8 mouse cellular contexts compared by ENCODE assay signal in genomic region chrX:136740791-136741650, GRCm38 (mm10). TPM values are rescaled to one million over a fixed set of nuclear protein-coding genes. Genes with fewer than 3 reads are reported as not detected.
DNase-seq lines count a peak whose midpoint lies in the region; ATAC-seq and TF ChIP-seq lines count a peak whose summit lies in the region.

No protein-coding gene starts in this region.

- peak overlapping the region; percentile 52 for H3K4me2 ChIP-seq in forebrain, postnatal 0 days (ENCODE audit: low read depth)
- H3K4me2 ChIP-seq in lung, embryonic 15.5 days = no peak overlapping the region

- peak; percentile 95 for ATAC-seq in forebrain, postnatal 0 days
- ATAC-seq in lung, embryonic 15.5 days (ENCODE audit: borderline replicate concordance, extremely low read depth, low FRiP score, low TSS enrichment) = peak; percentile 98

- peak; percentile 99 for DNase-seq in MEL (ENCODE audit: low read depth, low spot score)
- DNase-seq in cerebellum, adult 11-12 months = peak; percentile 98
- DNase-seq in forebrain, postnatal 0 days = peak; percentile 96
- peak; percentile 91 for DNase-seq in heart, postnatal 4 days
- peak; percentile 95 to 98 for DNase-seq in layer of hippocampus, adult 8-10 months (ENCODE audit: low spot score in 2 of 2)
- peak; percentile 50 for DNase-seq in ovary, postnatal 10 days (ENCODE audit: low spot score)
- peak; percentile 92 for DNase-seq in thymus, postnatal 14 days

- H3K27me3 ChIP-seq in MEL (ENCODE audit: control insufficient read depth in 1 of 2, insufficient read depth in 2 of 2, low read length in 2 of 2) = no peaks in the 10 kb centered on the region
- H3K27me3 ChIP-seq in forebrain, postnatal 0 days (ENCODE audit: insufficient read depth, low read length) = no peaks in the 10 kb centered on the region
- H3K27me3 ChIP-seq in lung, embryonic 15.5 days = no peaks in the 10 kb centered on the region

- H3K27ac ChIP-seq in MEL (ENCODE audit: control insufficient read depth, low read depth, low read length) = peak overlapping the region; percentile 100
- peak overlapping the region; percentile 92 for H3K27ac ChIP-seq in forebrain, postnatal 0 days (ENCODE audit: low read depth, low read length)
- peak overlapping the region; percentile 94 for H3K27ac ChIP-seq in lung, embryonic 15.5 days

- peaks cover 33% of the 10 kb centered on the region for H3K79me2 ChIP-seq in MEL (ENCODE audit: control insufficient read depth, insufficient read depth, low read length, poor library complexity)

- TF ChIP-seq POLR2A in MEL (IDR thresholded peaks at IDR 0.05; ENCODE audit: control insufficient read depth in 1 of 2, insufficient read depth in 1 of 2, low read depth in 1 of 2, low read length in 2 of 2, poor library complexity in 1 of 2) = peak; percentile 95

- peaks cover 3 to 11% of the 10 kb centered on the region in 2 experiments; a peak in 3 of 4 replicates for H3K4me1 ChIP-seq in MEL (ENCODE audit: control insufficient read depth in 1 of 2, insufficient read depth in 2 of 2, low read length in 2 of 2)
- H3K4me1 ChIP-seq in forebrain, postnatal 0 days (ENCODE audit: insufficient read depth) = no peaks in the 10 kb centered on the region
- H3K4me1 ChIP-seq in lung, embryonic 15.5 days = 0 out of 2 replicates have a peak, but pooled peaks cover 8% of the 10 kb centered on the region

- WGBS in forebrain, postnatal 0 days = 29% methylated on average over 39 of the region's 39 CpGs
- 14% methylated on average over 39 of the region's 39 CpGs for WGBS in lung, embryonic 15.5 days

- TF ChIP-seq CTCF in MEL (IDR thresholded peaks at IDR 0.05 in 2 of 3, conservative IDR thresholded peaks at IDR 0.05 in 1 of 3; ENCODE audit: control insufficient read depth in 1 of 3, insufficient read depth in 1 of 3, low read depth in 2 of 3, low read length in 3 of 3, poor library complexity in 1 of 3, severe bottlenecking in 1 of 3) = no peak
- no peak for TF ChIP-seq CTCF in forebrain, postnatal 0 days (IDR thresholded peaks at IDR 0.05; ENCODE audit: low read depth)

- H3K9ac ChIP-seq in MEL (ENCODE audit: control insufficient read depth, low read depth, low read length, poor library complexity, severe bottlenecking) = peak overlapping the region; percentile 88
- peak overlapping the region; percentile 75 for H3K9ac ChIP-seq in forebrain, postnatal 0 days
- peak overlapping the region; percentile 63 for H3K9ac ChIP-seq in lung, embryonic 15.5 days

- TF ChIP-seq EP300 in MEL (IDR thresholded peaks at IDR 0.05; ENCODE audit: low read depth in 1 of 2, low read length in 2 of 2) = peak in 1 of 2 experiments; percentile 43; a peak in 2 of 4 replicates

- no peaks in the 10 kb centered on the region for H3K9me3 ChIP-seq in MEL (replicated peaks; ENCODE audit: insufficient read depth, low read length)
- H3K9me3 ChIP-seq in forebrain, postnatal 0 days (ENCODE audit: low read length) = no peaks in the 10 kb centered on the region
- H3K9me3 ChIP-seq in lung, embryonic 15.5 days = no peaks in the 10 kb centered on the region

- peaks cover 31 to 35% of the 10 kb centered on the region in 2 experiments for H3K36me3 ChIP-seq in MEL (ENCODE audit: control insufficient read depth in 1 of 2, insufficient read depth in 2 of 2, low read length in 2 of 2)
- no peaks in the 10 kb centered on the region for H3K36me3 ChIP-seq in forebrain, postnatal 0 days (ENCODE audit: insufficient read depth)
- peaks cover 8% of the 10 kb centered on the region; the same call in 1 of the 2 replicates for H3K36me3 ChIP-seq in lung, embryonic 15.5 days

- peak overlapping the region; percentile 97 to 98 for H3K4me3 ChIP-seq in MEL (ENCODE audit: control insufficient read depth in 1 of 2, insufficient read depth in 1 of 2, low read depth in 2 of 2, low read length in 2 of 2)
- H3K4me3 ChIP-seq in forebrain, postnatal 0 days (ENCODE audit: low read depth, low read length) = peak overlapping the region; percentile 58
- H3K4me3 ChIP-seq in lung, embryonic 15.5 days = peak overlapping the region; percentile 53

- no peak for TF ChIP-seq RAD21 in MEL (IDR thresholded peaks at IDR 0.05; ENCODE audit: low read depth, low read length)

TF ChIP-seq in MEL, 35 proteins besides CTCF, POLR2A, EP300 and RAD21 (continues in another document):
- TF ChIP-seq TBP (IDR thresholded peaks at IDR 0.05; ENCODE audit: low read depth, low read length) (peak; percentile 98), MYB (IDR thresholded peaks at IDR 0.05; ENCODE audit: low read depth, low read length) (peak; percentile 32; the same call in 1 of the 2 replicates), ELF1 (IDR thresholded peaks at IDR 0.05; ENCODE audit: low read depth, low read length) (no peak), MAFK (IDR thresholded peaks at IDR 0.05; ENCODE audit: borderline replicate concordance, low read depth, low read length) (no peak), POLR2AphosphoS5 (IDR thresholded peaks at IDR 0.05; ENCODE audit: borderline replicate concordance, low read depth, low read length) (peak; percentile 94; the same call in 1 of the 2 replicates), ZNF384 (IDR thresholded peaks at IDR 0.05; ENCODE audit: low read depth, low read length) (no peak), ZC3H11A (IDR thresholded peaks at IDR 0.05; ENCODE audit: low read depth, low read length) (no peak), SIN3A (IDR thresholded peaks at IDR 0.05; ENCODE audit: low read length) (peak; percentile 42), RCOR1 (IDR thresholded peaks at IDR 0.05; ENCODE audit: low read depth, low read length) (no peak), NRF1 (IDR thresholded peaks at IDR 0.05; ENCODE audit: insufficient read depth, low read depth, low read length, poor library complexity, severe bottlenecking) (0 out of 2 replicates have a peak, but pooled peaks have one; percentile 10), JUND (IDR thresholded peaks at IDR 0.05; ENCODE audit: low read depth, low read length) (no peak), KAT2A (conservative IDR thresholded peaks at IDR 0.05; ENCODE audit: low read depth, low read length) (peak; percentile 39), TCF12 (IDR thresholded peaks at IDR 0.05; ENCODE audit: low read depth, low read length) (peak; percentile 68), BHLHE40 (IDR thresholded peaks at IDR 0.05; ENCODE audit: borderline replicate concordance, low read depth, low read length) (no peak), POLR2AphosphoS2 (IDR thresholded peaks at IDR 0.05; ENCODE audit: low read length) (peak; percentile 90), CHD2 (IDR thresholded peaks at IDR 0.05; ENCODE audit: low read length) (peak; percentile 52), ETS1 (IDR thresholded peaks at IDR 0.05; ENCODE audit: low read depth, low read length) (0 out of 2 replicates have a peak, but pooled peaks have one; percentile 57), MEF2A (IDR thresholded peaks at IDR 0.05; ENCODE audit: extremely low read depth, insufficient replicate concordance, low read depth, low read length, poor library complexity, severe bottlenecking) (no peak), USF1 (IDR thresholded peaks at IDR 0.05; ENCODE audit: low read depth, low read length) (peak; percentile 94), MAZ (IDR thresholded peaks at IDR 0.05; ENCODE audit: low read depth, low read length) (0 out of 2 replicates have a peak, but pooled peaks have one; percentile 18), CHD1 (IDR thresholded peaks at IDR 0.05; ENCODE audit: low read depth, low read length) (peak; percentile 97; the same call in 1 of the 2 replicates), SMC3 (IDR thresholded peaks at IDR 0.05; ENCODE audit: low read depth, low read length) (no peak), NELFE (IDR thresholded peaks at IDR 0.05; ENCODE audit: low read depth, low read length) (peak; percentile 96), MAX (IDR thresholded peaks at IDR 0.05; ENCODE audit: low read length) (0 out of 2 replicates have a peak, but pooled peaks have one; percentile 0), USF2 (IDR thresholded peaks at IDR 0.05; ENCODE audit: borderline replicate concordance in 1 of 2, insufficient read depth in 1 of 2, low read depth in 1 of 2, low read length in 2 of 2) (peak in 1 of 2 experiments; percentile 69; a peak in 2 of 4 replicates), GATA1 (IDR thresholded peaks at IDR 0.05; ENCODE audit: low read depth, low read length) (no peak; the same call in 1 of the 2 replicates), E2F4 (IDR thresholded peaks at IDR 0.05; ENCODE audit: borderline replicate concordance, low read depth, low read length) (no peak)

RNA-seq across cellular contexts. Expression of gene Morf4l2, which starts 2.5 kb away (rescaled TPM):
- 617 and 648 TPM in 2 replicates for total RNA-seq in MEL (2012; rRNA removed)
- polyA plus RNA-seq in MEL (2012; ENCODE audit: insufficient read depth in 1 of 2, insufficient read length in 2 of 2, low read depth in 1 of 2, low replicate concordance in 2 of 2, missing spikeins in 1 of 2) = 100 to 1,000 TPM in 1 of 2 experiments, not detected in 1; 921 TPM
- total RNA-seq in forebrain, postnatal 0 days (2014; rRNA removed) = 542 and 544 TPM in 2 replicates
- 603 and 616 TPM in 2 replicates for polyA plus RNA-seq in forebrain, postnatal 0 days (2015; fragmentation: Nextera tagmentation; extraction: Ambion mirVana)
- 100 to 1,000 TPM; 223 to 227 TPM for total RNA-seq in heart, postnatal 4 days (2021)
- 100 to 1,000 TPM; 325 to 385 (median 347) TPM for total RNA-seq in layer of hippocampus, adult 8-10 months (2022)
- polyA plus RNA-seq in lung, embryonic 15.5 days (2015; fragmentation: Nextera tagmentation; extraction: Ambion mirVana) = 549 and 553 TPM in 2 replicates

RNA-seq across cellular contexts. Expression of gene Tceal1, which starts 33.2 kb away (rescaled TPM):
- not detected in 2 replicates for total RNA-seq in MEL (2012; rRNA removed)
- not detected for polyA plus RNA-seq in MEL (2012; ENCODE audit: insufficient read depth in 1 of 2, insufficient read length in 2 of 2, low read depth in 1 of 2, low replicate concordance in 2 of 2, missing spikeins in 1 of 2)
- total RNA-seq in forebrain, postnatal 0 days (2014; rRNA removed) = 23.8 TPM in 2 replicates
- 19.7 and 20.7 TPM in 2 replicates for polyA plus RNA-seq in forebrain, postnatal 0 days (2015; fragmentation: Nextera tagmentation; extraction: Ambion mirVana)
- 1 to 10 TPM; 7.4 to 7.7 TPM for total RNA-seq in heart, postnatal 4 days (2021)
- total RNA-seq in layer of hippocampus, adult 8-10 months (2022) = 10 to 100 TPM; 13.1 to 16.4 (median 15.0) TPM
- 11.5 and 12.1 TPM in 2 replicates for polyA plus RNA-seq in lung, embryonic 15.5 days (2015; fragmentation: Nextera tagmentation; extraction: Ambion mirVana)

RNA-seq across cellular contexts. Expression of gene Glra4, which starts 38.9 kb away (rescaled TPM):
- not detected in 2 replicates for total RNA-seq in MEL (2012; rRNA removed)
- under 1 TPM in 1 of 2 experiments, not detected in 1; 0.13 TPM for polyA plus RNA-seq in MEL (2012; ENCODE audit: insufficient read depth in 1 of 2, insufficient read length in 2 of 2, low read depth in 1 of 2, low replicate concordance in 2 of 2, missing spikeins in 1 of 2)
- 0.08 TPM in 1 of 2 replicates, not detected in the other for total RNA-seq in forebrain, postnatal 0 days (2014; rRNA removed)
- not detected in 2 replicates for polyA plus RNA-seq in forebrain, postnatal 0 days (2015; fragmentation: Nextera tagmentation; extraction: Ambion mirVana)
- not detected for total RNA-seq in heart, postnatal 4 days (2021)
- under 1 TPM in 1 of 4 experiments, not detected in 3; 0.45 TPM for total RNA-seq in layer of hippocampus, adult 8-10 months (2022)
- polyA plus RNA-seq in lung, embryonic 15.5 days (2015; fragmentation: Nextera tagmentation; extraction: Ambion mirVana) = 0.10 TPM in 1 of 2 replicates, not detected in the other

Comparison
In these comparisons a context has a peak if more than half of its experiments do, and no peak if none do; other contexts are left out.
1. Peak in every context shown above with its lines: DNase-seq, ATAC-seq, H3K4me3 ChIP-seq and H3K27ac ChIP-seq.